ENCODE assay signal across 12 mouse cellular contexts in genomic region chrX:113792264-113792663, GRCm38 (mm10).
A peak's percentile ranks its signal among the peaks of the same experiment; 100 is the strongest.
DNase-seq lines count a peak whose midpoint lies in the region; TF ChIP-seq lines count a peak whose summit lies in the region.
"Had no signal": no experiment of that assay in that cellular context is flagged by ENCODE, and none has a peak within 500 bp of the region (broad histone marks: within the 10 kb centered on the region; RNA-seq: fewer than 3 reads in every experiment).

No protein-coding gene starts in this region.

- no peaks in the 10 kb centered on the region for H3K9me3 ChIP-seq in CH12.LX (replicated peaks; ENCODE audit: low read length)
- H3K9me3 ChIP-seq: heart, embryonic 10.5 days; limb, embryonic 12.5 days; lung, embryonic 15.5 days had no signal

- no peak overlapping the region for H3K4me3 ChIP-seq in left cerebral cortex, adult 2 months
- no peak overlapping the region for H3K4me3 ChIP-seq in CH12.LX (replicated peaks in 1 of 3; ENCODE audit: low read depth in 2 of 3, low read length in 2 of 3, poor library complexity in 1 of 3)
- H3K4me3 ChIP-seq: heart, embryonic 10.5 days; limb, embryonic 12.5 days; lung, embryonic 15.5 days had no signal

- dilution Hi-C loops in CH12.LX (cut with MboI; ENCODE audit: extremely low pct_ligation_motif_present, extremely low pct_unique_long_range_greater_than_20kb, low sequenced_read_pairs), result no loop called here

- TF ChIP-seq EP300 in CH12.LX (IDR thresholded peaks at IDR 0.05; ENCODE audit: low read length), result no peak

- H3K4me1 ChIP-seq in CH12.LX (ENCODE audit: control insufficient read depth in 1 of 2, insufficient read depth in 2 of 2), result no peaks in the 10 kb centered on the region
- H3K4me1 ChIP-seq: heart, embryonic 10.5 days; limb, embryonic 12.5 days; lung, embryonic 15.5 days had no signal

- peak; percentile 30 for TF ChIP-seq RAD21 in CH12.LX (IDR thresholded peaks at IDR 0.05; ENCODE audit: low read depth, low read length)

- intact Hi-C loops in left cerebral cortex, adult 2 months (cut with DNase I), result no loop called here

- in situ Hi-C loops in CH12.LX (cut with MboI; ENCODE audit: low pct_ligation_motif_present, low pct_unique_long_range_greater_than_20kb, low sequenced_read_pairs), result no loop called here

- H3K27me3 ChIP-seq in CH12.LX (replicated peaks), result no peaks in the 10 kb centered on the region
- H3K27me3 ChIP-seq: limb, embryonic 12.5 days; lung, embryonic 15.5 days had no signal

- no peak overlapping the region for H3K27ac ChIP-seq in left cerebral cortex, adult 2 months
- no peak overlapping the region for H3K27ac ChIP-seq in CH12.LX (ENCODE audit: insufficient read depth, low read depth)
- H3K27ac ChIP-seq: heart, embryonic 10.5 days; hindbrain, embryonic 14.5 days; limb, embryonic 12.5 days; lung, embryonic 15.5 days had no signal

- peak; percentile 8 for DNase-seq in embryo, embryonic 10 days (ENCODE audit: low spot score)
- no peak for DNase-seq in embryo, embryonic 9.5 days (ENCODE audit: extremely low spot score)
- DNase-seq in left cerebral cortex, adult 2 months (ENCODE audit: extremely low spot score in 1 of 2, low spot score in 2 of 2), result no peak
- DNase-seq in left cerebral cortex, adult 18-20 months (ENCODE audit: low spot score in 2 of 2), result no peak
- DNase-seq in CH12.LX (ENCODE audit: extremely low read depth), result peak; percentile 20
- DNase-seq in embryo, embryonic 10.5 days (ENCODE audit: low spot score), result peak; percentile 16
- DNase-seq in layer of hippocampus, adult 11-12 months (ENCODE audit: low spot score), result no peak
- no peak for DNase-seq in frontal cortex, postnatal 14 days (ENCODE audit: low spot score in 2 of 2)

- H3K79me2 ChIP-seq in CH12.LX (replicated peaks; ENCODE audit: control insufficient read depth, extremely low read depth, insufficient read depth, poor library complexity, severe bottlenecking), result no peaks in the 10 kb centered on the region

- TF ChIP-seq POLR2A in CH12.LX (IDR thresholded peaks at IDR 0.05; ENCODE audit: low read depth, low read length), result no peak

- no peak overlapping the region for H3K4me2 ChIP-seq in CH12.LX (ENCODE audit: insufficient read depth, low read depth, poor library complexity, severe bottlenecking)
- H3K4me2 ChIP-seq: hindbrain, embryonic 14.5 days; limb, embryonic 12.5 days; lung, embryonic 15.5 days had no signal

- H3K36me3 ChIP-seq in CH12.LX (replicated peaks in 1 of 2; ENCODE audit: control insufficient read depth in 1 of 2, insufficient read depth in 1 of 2, low read length in 1 of 2), result no peaks in the 10 kb centered on the region
- H3K36me3 ChIP-seq: heart, embryonic 10.5 days; limb, embryonic 12.5 days; lung, embryonic 15.5 days had no signal

- TF ChIP-seq CTCF in left cerebral cortex, adult 2 months (IDR thresholded peaks at IDR 0.05), result peak; percentile 39
- TF ChIP-seq CTCF in CH12.LX (conservative IDR thresholded peaks at IDR 0.05 in 1 of 2, IDR thresholded peaks at IDR 0.05 in 1 of 2; ENCODE audit: low read depth in 2 of 2, low read length in 2 of 2), result peak; percentile 26 to 52; a peak in 3 of 4 replicates

- H3K9ac ChIP-seq in CH12.LX (ENCODE audit: insufficient read depth, low read depth), result no peak overlapping the region
- H3K9ac ChIP-seq: hindbrain, embryonic 14.5 days; limb, embryonic 12.5 days; lung, embryonic 15.5 days had no signal

TF ChIP-seq in CH12.LX, 34 proteins besides CTCF, POLR2A, EP300 and RAD21:
- TF ChIP-seq SMC3 (IDR thresholded peaks at IDR 0.05; ENCODE audit: low read depth, low read length) (peak; percentile 42), JUND (conservative IDR thresholded peaks at IDR 0.05; ENCODE audit: low read depth, low read length) (no peak)

Comparison
In these comparisons a context has a peak if more than half of its experiments do, and no peak if none do; other contexts are left out.
1. DNase-seq: peak in embryo, embryonic 10 days (single experiment), CH12.LX (single experiment) and embryo, embryonic 10.5 days (single experiment); none in embryo, embryonic 9.5 days (single experiment), left cerebral cortex, adult 2 months (0 of 2), left cerebral cortex, adult 18-20 months (0 of 2), layer of hippocampus, adult 11-12 months (single experiment) and frontal cortex, postnatal 14 days (0 of 2).